Mouse (Mus musculus) heart, postnatal 4 days (tissue): ENCODE measurements at regions not wholly inside any gene's neighbourhood (a gene's known extent, or its start where the extent isn't known, plus 50 kb on each side); places are given as distances from the start of the nearest gene placed in this dataset.

ENCODE experiments used
- DNase-seq: peaks from one replicate; pipeline ENCODE4 v3.0.0; 2021

- no peak for DNase-seq
Observed at GRCm38 (mm10) chr1:137863506-137863905, 312.0 kb downstream of the Ptprc start.

DNA sequence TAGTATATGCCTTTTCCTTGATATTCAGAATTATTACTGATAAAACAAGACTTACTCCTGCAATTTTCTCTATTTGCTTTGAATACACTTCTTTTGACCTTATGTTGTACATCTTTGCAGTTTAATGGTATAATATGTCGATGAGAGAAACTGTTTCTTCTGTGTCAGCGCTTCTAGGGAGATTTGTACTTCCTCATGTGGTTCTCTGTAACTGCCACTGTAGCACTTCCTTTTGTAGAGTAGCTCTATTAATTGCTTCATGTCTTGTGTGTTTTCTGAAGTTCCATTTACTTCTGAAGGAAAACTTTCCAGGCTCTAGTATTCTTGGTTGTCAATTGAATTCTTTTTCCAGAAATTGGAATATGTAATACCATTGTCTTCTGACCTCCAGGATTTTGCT is 323.2 kb downstream of the Ptprc start:
- no peak for DNase-seq

GRCm38 (mm10) chr1:137847311-137847923 is 328.1 kb downstream of the Ptprc start:
- DNase-seq = no peak

DNA sequence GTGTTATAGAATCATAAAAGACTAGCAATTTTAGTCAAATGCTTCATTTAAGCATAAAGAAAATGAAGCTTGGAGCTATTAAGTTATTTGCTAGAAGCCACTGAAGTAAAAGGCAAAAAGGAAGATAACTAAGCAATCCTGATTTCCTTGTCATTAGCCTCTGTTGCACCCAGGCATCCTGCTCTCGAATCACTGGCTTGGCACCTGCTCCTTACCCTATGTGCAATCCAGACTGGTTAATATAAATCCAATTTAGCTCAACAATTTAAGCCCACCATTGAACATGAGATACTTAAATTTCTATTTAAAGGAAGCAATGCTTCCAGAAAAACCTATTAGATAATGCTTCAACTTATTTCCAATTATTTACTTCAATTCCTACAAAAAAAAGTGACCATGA is 328.7 kb downstream of the Ptprc start:
- no peak for DNase-seq

DNA sequence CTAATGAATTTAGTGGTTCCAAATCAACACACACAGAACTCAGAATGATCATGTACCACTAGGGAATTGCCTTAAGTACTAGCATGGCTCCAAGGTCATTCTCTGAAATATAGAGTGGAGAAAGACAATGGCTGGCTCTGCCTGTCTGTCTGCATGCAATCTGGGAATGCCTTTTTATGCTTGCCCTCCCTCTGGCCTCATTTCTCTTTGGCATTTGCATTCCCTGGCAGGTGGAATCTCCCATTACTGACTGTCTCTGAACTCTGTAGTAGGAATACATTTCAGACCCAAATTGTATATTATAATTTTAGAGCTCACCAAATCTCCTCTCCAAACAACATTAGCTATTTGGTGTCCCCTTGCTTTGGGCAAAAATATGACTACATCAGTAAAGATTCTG is 335.0 kb downstream of the Ptprc start:
- DNase-seq = no peak

DNA sequence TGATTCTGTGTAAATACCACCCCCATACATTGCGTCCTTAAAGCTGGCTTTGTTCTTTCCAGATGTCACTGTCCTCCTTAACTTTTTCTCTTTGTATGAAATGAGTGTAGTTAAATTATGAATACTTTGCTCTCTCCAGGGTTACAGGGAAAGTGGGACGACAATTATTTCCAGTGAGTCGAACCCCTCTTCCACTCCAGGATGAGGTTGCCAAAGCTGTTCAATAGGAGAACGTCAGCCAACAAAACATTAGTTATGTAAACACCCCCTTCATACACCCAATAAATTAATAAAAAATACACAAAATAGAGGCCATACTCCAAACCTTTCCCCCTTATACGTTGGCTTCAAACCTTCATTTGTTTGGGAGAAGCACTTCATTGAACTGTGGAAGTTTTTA is 335.8 kb downstream of the Ptprc start:
- DNase-seq = no peak

- peak; percentile 6 for DNase-seq
Observed at GRCm38 (mm10) chr1:137839263-137839662, 336.2 kb downstream of the Ptprc start.

GRCm38 (mm10) chr1:137838357-137838756 is 337.2 kb downstream of the Ptprc start:
- no peak for DNase-seq

DNA sequence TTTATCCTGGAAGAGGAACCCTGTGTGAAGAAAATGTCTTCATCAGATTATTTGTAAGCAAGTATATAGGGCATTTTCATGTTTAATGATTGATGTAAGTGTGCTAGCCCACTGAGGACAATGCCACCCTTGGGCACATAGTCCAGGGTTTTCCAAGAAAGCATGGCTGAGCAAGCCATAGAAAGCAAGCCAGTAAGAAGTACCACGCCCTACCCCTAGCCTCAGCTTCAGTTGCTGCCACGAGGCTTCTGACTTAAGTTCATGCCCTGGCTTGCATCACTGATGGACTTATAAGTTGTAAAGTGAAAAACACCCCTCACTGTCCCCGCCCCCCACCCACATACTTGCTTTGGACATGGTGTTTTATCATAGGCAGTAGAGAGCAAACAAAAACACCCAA is 342.0 kb downstream of the Ptprc start:
- no peak for DNase-seq

DNA sequence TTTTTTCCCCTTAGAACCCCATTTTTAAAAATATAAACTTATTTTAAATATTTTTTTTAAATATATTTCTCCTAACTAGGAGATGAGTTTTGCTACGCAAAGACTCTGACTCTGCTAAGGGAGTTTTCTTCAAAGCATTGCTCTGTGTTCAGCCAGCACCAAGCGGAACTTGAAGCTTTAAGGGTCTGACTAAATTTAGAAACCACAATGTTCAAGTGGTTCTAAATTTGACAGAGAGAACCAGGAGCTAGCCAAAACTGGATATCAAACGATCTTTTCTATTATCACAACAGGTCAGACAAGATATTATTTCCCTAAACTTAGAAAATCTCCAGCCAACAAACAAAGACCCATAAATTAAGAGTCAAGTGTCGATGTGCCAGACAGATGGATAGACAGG is 344.2 kb downstream of the Ptprc start:
- DNase-seq = no peak

- DNase-seq = no peak
Observed at GRCm38 (mm10) chr1:137827379-137827778, 348.1 kb downstream of the Ptprc start.

DNA sequence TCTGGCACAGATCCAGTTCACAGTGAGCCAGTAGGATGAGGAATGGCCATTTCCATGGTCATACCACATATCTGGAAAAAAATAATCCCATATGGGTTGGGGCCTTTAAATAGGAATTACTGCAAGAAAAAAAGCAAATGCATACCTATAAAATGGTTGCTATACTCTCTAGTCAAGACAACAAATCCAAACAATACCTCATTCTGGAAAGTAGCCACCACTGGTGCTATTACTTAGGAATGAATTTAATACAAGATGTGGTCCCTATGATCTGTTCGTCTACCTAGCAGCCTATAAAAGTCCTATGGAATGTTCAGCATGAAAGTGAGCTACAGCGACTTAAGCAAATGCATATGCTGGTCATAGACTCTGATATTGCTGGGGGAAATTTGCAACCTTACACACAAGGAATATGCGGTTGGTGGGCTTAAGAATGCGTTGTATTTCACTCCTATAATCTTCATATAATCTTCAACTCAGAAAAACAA is 360.1 kb downstream of the Ptprc start:
- DNase-seq = no peak

GRCm38 (mm10) chr1:137814556-137814955 is 361.0 kb downstream of the Ptprc start:
- no peak for DNase-seq

DNA sequence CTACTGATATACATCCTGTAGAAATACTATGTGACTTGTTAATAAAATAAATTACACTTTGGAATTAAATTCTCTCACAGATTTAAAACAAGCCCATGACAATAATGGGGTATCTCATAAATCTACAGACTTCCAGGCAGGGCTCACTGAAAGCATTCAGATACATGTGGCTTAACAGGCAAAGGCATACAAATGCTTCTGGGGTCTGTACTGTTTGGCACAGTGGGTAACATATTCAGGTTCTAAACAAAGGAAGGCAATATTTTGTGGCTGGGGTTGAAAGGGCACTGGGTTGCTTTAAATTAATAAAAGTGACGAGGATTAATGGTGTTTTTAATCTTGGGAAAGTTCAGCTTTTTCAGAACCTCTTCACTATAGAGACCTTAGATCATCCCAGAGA is 361.8 kb downstream of the Ptprc start:
- no peak for DNase-seq

- DNase-seq = no peak
Observed at GRCm38 (mm10) chr1:137811981-137812380, 363.5 kb downstream of the Ptprc start.

DNA sequence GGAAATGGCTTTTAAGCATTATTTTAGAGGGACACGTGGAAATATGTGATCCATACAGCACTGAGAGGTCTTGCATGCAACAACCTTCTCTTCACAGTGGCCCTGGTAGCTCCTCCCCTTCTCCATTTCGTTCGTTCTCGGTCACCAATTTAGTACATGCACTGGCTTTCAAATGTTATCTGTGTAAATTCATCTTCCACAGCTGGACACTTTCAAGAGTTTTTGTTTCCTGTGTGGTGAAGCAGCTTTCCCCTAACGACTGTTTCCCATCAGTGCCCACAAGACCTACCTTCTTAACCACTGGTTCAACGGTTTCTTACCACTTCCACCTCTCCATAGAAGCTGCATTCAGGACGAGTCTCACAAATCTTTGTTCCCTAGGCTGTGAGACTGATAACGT is 368.8 kb downstream of the Ptprc start:
- no peak for DNase-seq

DNA sequence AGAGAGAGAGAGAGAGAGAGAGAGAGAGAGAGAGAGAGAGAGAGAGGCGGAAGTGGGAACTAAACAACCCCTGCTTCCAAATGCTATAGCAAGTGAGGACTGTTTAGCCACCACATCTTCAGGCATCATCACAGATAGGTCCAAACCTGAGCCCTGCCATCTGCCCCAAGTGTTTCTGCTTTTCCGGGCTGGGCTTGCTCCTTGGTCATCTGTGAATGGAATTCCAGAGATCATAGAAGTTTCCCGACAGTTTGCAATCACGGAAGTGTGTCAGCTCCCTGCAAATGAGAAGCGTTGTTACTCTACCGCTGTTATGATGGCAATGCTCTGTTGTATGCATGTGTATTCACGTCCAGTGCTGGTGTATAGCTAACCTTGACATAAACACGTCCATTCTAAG is 369.3 kb downstream of the Ptprc start:
- no peak for DNase-seq

- DNase-seq = no peak
Observed at GRCm38 (mm10) chr1:137802119-137802518, 373.4 kb downstream of the Ptprc start.

DNA sequence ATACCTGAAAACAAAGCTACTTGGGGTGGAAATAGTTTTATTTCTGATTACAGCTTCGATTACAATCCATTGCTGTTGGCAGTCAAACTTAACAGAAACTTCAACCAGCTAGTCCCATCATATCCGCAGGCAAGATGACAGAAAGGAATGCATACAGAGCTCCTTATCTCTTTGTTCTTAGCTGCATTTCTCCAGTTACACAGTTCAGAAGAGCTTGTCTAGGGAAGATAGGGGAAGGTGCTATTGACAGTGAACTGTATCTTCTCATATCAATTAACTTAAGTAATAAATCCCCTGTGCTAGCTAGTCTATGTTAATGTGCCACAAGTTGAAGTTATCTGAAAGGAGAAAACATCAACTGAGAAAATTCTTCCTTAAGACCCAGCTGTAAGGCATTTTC is 374.8 kb downstream of the Ptprc start:
- no peak for DNase-seq

- DNase-seq = no peak
Observed at GRCm38 (mm10) chr1:137788789-137789188, 386.7 kb downstream of the Ptprc start.

GRCm38 (mm10) chr1:137786653-137787052 is 388.9 kb downstream of the Ptprc start:
- DNase-seq = no peak

DNA sequence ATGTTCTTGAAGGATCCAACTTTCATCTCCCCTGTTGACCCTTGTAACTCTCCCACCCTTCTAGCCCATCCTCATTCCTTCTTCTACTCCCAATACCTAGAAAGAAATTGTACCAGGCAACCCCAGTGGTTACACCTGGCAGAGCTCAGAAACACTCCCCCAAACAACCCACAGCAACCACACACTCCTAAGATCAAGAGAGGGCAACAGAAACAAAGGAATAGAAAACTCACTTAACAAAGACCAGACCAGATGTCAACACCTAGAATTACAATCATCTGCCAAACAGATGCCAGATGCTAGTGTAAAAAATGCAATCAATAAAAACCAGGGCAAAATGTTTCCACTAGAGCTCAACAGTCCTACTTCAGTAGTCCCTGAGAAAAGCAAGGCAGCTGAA is 400.9 kb downstream of the Ptprc start:
- no peak for DNase-seq

- DNase-seq = no peak
Observed at GRCm38 (mm10) chr1:137760797-137761196, 414.7 kb downstream of the Ptprc start.

DNA sequence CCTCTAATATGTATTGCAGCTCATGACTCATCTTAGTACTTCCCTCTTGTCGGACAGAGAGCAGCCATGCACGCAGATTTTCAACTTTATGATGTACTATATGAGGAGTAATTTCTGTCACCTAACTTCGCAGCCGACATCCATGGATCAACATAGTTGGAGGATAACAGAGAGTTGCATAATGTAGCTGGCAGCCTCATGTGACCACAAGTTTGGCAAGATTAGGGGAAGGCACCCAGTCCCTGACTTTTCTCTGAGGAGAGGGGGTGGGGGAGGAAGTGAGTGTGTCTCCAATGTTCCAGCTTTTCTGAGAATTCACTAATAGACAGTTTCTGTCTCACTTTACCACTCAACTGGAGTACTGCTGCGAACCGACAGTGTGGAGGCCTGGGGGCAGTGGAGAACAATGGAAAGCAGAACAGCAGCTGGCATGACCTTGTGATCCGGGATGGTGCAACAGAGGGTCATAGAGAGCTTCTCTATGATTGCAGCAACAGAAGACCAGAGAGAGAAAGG is 424.0 kb downstream of the Ptprc start:
- no peak for DNase-seq

- DNase-seq = no peak
Observed at GRCm38 (mm10) chr1:137750894-137751293, 424.6 kb downstream of the Ptprc start.
